Mouse (Mus musculus) embryo, embryonic 10.5 days (tissue): ENCODE measurements around the gene Klhl25.
"Not testable (repeated sequence)": the region's sequence is repeated elsewhere in the genome, so short reads cannot be mapped to it uniquely, and the experiment has no call there.

Source experiments
- DNase-seq: peaks from one replicate; pipeline ENCODE4 v3.0.0-alpha.2; 2015; ENCODE audit warnings: low spot score

Gene Klhl25

DNA sequence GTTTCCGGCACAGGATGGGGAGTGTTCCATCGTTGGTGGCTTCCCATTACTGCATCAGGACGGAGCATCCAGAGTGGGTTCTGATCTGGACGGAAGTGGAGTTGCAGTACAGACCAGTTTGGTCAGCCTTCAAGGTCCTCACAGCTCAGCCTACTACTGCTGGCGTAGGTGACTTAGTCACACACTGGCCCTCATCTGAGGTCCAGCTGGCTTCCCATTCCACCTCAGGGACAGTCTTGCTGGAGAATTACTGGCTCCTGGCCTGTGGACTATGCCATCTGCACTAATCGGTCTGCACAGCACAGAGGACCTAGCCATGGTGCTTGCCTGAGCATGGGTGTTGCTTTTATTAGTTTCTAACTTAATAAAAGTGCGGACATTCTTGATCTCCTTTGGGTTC lies 25.6 kb downstream of the Klhl25 start:
- DNase-seq = no peak

DNA sequence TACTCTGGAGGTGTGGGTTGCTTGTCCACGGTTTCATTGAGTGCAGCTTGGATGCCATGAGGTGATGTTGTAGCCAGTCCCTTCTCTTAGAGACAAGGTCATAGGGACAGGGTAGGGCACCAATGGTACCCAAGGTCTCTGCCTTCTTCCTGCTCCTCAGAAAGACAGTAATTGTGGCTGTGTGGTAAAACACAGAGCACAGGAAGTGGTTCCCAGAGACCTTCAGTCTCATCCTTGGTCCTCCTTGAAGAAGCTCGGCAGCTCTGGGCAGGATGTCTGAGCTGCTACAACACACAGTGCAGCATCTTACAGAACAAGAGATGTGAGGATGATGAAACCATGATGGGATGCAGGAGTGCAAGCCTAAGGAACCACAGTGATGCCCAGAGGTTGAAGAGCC lies 31.3 kb downstream of the Klhl25 start:
- not testable (repeated sequence) for DNase-seq

DNA sequence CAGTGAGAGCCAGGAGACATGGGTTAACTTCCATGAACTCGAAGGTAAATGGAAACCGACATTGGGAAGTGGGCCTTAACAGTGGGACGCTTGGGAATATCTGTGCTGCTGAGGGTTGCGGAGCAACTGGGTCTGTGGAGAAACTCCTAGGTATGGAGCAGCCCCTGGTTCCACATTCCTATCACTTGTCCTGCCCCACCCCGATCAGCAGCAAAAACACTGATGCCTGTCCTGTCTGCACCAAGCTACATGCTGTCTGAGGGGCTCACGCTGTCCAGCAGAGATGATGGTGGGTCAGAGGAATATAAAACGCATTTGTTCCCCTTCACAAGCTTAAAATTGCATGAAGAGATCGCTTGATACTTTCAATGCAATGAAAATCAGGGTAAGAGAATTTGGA lies 32.1 kb downstream of the Klhl25 start:
- no peak for DNase-seq

DNA sequence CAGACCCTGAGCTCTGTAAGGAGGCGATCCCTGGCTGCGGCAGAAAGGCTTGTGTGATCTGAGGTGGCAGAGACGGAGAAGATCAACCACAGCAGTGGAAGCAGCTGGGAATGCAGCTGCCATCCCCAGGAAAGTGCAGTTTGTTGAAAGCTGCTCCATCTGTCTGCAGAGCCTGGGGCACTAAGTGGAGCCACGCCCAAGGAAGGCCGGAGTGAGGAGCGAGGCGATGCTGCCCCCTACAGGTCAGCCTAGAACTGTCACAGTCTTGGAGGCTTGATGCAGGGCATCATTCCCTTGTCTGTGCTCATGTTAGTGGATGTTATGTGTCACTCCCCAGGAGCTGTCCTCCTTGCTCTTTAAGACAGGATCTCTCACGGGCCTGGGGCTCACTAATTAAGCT lies 32.5 kb downstream of the Klhl25 start:
- peak; percentile 91 for DNase-seq

DNA sequence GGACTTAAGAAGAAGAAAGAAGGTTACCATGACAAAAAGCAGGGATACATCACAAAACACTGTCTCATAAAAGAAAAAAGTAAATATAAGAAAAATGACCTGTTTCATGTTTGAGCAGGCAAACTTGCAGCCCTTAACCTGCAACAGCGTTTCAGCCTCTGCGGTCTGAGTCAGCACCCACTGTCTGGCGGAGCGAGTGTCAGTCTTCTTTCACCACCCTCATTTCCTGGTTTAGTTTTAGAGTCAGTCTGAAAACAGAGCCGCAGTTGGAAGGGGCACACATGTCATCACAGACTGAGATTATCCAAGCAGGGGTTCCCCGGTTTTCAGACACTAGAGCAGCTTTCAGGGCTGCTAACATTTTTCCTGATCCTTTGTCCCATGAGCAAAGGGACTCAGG lies 33.3 kb downstream of the Klhl25 start:
- DNase-seq = no peak

DNA sequence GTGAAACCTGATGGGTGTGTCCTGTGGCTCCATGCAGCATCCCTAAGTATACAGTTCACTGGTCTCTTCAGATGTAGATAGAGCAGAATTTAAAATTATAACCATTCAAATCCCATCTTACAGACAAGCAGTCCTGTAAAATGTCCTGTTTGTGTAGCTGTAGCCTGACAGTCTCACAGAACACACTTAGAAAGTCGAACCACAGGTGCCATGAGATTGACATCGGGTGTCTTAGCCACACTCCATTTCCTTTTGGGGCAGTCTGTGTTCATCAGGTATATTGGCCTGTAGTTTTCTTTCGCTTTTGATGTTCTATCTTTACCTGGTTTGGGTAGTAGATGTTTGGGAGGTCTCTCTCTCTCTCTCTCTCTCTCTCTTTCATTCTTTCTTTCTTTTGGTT lies 33.7 kb downstream of the Klhl25 start:
- no peak for DNase-seq

DNA sequence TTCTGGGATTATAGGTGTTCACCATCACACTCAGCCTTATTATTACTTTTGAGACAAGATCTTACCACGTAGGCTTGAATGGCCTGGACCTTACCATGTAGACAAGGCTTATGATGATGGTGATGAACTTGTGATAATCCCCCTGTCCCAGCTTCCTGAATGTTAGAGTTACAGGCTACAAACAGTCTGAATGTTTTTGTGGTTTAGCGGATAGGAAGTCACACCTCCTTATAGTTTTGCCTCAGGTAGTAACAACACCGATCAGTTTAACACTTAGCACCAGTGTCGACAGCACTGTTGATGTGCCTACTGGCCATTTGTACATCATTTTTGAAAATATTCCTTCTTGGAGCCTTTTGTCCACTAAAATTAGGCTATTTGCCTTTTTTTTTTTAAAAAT lies 43.4 kb downstream of the Klhl25 start:
- no peak for DNase-seq

DNA sequence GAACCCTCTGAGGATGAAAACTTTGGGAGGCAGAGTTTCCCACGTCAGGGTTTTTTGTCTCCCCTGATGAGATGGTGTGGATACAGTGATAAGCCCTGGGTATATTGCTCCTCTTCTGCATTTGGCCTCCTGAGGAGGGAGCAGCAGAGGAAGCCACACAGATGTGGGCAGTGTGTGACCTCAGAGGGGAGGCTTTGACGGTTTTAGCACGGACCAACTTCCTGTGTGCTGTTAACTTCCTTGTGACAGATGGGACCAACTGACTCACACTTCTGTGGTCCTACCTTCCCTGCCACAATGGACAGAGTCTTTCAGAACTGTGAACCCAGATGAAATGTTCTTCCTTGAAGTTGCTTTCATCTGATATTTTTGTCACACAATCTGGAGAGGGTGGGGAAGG lies 44.6 kb downstream of the Klhl25 start:
- DNase-seq = no peak

DNA sequence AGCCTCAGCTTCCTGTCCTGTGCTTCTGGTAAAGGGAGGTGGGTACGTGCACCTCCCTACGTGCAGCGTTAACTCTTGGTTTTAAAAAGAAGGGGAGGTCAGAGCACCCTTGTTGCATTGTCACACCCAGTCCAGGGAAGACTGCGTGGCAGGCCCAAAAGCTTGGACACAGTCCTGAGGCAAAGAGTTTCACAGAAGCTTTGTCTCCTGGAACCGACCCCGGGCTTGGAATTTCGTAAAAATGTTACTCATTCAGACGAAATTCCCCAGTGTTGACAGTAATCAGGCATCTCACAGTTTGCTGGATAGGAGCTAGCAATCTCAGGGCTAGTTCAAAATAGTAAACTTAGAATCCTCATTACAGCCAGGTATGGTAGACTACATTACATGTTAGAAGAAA lies 45.6 kb downstream of the Klhl25 start:
- DNase-seq = no peak

DNA sequence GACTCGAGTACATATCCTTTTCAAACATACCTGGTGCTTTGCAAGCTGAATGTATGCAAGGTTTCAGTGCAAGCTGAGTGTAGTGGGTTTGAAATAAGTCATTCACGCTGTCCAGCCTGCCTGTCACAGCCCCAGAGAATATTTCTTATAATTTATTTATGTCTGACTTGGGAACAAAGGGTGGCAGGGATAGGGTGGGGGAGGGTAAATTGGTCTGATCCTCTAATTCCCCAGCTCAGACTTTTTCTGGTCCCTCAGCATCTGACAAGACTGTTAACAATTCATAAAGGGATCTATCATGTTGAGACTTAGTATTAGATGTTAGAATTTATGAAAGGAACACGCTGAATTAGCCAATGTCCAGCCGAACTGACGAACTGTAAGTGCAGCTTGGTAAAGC lies 48.9 kb downstream of the Klhl25 start:
- no peak for DNase-seq

DNA sequence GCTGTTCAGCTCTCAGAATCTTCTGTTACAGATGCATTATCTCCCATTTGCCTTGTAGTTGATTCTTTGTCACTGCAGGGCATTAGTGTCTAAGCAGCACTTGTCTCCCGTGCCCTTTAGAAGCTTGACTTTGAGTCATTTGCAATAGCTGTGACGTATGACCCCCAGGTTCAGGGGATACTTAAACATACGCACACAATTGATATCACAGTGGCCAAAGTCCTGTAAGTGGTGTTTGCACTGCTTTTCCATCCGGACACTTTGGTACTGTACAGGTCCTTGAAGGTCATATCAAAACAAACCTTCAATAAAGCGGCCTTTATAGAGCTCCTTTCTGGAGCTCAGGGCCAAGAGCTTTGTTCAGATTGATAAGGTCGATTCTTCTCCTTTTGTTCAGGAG lies 51.0 kb downstream of the Klhl25 start:
- peak; percentile 3 for DNase-seq

DNA sequence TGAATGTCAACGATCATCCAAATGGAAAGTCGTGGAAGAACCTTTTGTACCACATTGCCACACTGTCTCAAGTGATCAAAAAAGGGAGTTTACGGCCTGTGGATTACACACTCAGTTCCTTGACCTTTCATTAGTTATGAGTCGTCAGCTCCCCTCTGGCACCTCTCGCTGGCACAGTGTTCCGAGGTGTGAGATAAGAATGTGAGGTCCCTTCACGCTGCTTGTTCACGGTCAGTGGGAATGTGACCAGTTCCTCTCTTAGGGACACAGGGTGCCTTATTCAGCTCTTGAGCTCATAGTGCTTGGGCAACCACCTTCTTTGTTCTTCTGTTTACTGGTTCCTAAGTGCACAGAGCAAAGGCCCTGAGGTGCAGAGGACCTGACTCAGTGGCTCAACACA lies 51.4 kb downstream of the Klhl25 start:
- peak; percentile 5 for DNase-seq

DNA sequence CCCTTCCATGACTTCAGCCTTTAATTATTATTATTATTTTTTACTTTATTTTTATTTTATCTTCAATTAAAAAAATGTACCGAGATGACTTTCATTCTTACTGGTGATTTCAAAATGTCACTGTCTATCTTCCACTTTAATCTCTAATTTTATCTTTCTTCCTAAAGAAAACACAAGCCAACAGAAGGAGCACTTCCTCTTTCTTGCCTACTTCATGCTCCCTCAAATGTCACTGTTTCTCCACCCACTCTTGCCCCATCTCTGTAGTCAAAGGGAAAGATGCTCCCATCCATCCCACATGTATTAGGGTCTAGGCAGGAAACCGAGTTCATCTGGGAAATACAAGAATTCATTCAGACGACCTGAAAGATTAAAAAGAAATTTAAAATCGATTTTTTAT lies 51.8 kb downstream of the Klhl25 start:
- DNase-seq = no peak

DNA sequence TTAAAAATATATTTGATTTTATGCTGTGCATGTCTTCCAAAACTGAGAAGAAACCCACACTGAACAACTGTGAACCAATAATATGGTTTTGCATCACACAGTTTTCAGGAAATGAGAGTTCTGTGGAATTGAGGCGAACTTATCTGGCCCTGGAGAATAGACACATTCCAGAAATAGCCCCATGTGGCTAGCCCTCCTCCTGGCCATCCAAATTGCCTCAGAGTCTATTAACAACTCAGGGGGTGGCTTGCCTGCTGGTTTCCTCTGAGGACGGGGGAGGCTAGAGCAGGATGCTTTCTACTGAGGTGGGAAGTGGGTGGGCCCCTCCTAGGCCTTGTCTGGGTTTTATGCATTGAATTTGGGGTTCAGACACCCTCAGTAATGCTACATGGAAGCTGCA lies 57.0 kb downstream of the Klhl25 start:
- DNase-seq = no peak

DNA sequence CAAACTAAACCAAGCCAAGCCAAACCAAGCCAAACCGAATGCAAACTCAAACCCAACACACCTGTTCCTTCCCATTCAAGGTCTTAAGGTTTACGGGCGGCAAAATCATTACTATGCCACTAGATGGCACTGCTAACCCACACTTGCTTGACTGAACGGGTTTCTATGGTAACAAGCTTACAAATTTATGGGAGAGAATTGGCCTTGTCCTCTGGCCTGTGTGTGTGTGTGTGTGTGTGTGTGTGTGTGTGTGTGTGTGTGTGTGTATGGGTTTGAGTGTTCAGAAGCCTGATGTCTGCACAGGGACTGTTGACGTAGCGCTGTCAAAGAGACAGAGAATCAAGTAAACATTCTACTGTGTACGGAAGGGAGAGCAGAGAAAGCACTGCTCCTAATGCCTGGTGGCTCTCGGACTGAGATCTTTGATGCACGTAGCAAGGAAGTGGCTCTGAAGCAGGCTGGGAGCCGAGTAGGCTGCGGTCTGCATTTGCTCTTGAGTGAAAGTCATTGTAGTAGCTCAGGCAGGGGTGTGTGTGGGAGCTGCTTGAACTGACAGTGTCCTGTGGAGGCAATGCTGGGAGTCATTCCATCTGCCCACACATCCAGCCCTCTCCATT lies 62.0 kb downstream of the Klhl25 start:
- DNase-seq = peak; percentile 90

DNA sequence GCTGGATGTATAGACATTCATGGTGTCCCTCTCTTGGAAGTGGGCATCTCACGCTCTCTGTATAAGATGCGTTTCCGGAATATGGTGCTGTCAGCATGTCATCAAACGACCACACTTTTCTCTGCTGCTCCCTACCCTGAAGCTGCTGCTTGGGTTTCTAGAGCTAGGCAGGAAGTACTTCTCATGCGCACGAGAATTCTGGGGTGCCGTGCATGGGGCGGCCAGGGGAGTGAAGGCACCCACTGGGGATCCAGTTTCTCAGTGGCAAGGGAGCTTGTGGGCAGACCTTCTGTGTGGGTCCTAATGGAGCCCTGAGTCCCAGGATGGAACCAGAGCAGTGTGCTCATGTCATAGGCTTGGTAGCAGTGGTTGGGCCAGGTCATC lies 62.5 kb downstream of the Klhl25 start:
- no peak for DNase-seq

DNA sequence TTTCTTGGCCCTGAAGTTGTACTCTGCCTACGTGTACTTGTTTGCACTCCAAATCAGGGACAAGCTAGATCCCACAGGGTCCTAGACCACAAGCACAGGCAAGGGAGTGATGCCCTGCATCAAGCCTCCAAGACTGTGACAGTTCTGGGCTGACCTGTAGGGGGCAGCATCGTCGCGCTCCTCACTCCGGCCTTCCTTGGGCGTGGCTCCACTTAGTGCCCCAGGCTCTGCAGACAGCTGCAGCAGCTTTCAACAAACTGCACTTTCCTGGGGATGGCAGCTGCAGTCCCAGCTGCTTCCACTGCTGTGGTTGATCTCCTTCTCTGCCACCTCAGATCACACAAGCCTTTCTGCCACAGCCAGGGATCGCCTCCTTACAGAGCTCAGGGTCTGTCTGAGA lies 65.8 kb downstream of the Klhl25 start:
- peak; percentile 92 for DNase-seq

DNA sequence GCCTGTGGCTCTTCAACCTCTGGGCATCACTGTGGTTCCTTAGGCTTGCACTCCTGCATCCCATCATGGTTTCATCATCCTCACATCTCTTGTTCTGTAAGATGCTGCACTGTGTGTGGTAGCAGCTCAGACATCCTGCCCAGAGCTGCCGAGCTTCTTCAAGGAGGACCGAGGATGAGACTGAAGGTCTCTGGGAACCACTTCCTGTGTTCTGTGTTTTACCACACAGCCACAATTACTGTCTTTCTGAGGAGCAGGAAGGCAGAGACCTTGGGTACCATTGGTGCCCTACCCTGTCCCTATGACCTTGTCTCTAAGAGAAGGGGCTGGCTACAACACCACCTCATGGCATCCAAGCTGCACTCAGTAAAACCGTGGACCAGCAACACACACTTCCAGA lies 67.4 kb downstream of the Klhl25 start:
- not testable (repeated sequence) for DNase-seq

DNA sequence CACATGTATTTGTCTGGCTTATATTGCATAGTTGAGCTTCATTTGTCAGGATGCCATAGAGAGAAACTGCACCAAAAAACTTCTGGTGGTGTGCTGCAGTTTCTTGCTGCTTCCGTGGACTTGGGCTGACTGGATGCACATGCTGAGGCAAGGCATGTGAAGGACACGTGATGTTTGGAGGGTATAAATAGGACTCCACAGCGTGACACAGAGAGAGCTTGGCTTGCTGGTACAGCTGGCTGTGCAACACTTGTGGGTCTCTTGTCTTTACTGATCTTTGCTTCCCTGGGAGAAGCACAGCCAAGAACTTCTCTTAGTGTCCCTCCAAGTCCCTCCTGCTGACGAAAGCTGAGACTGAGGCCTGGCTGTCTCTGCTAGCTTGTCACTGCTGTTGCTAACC lies 69.6 kb downstream of the Klhl25 start:
- no peak for DNase-seq

DNA sequence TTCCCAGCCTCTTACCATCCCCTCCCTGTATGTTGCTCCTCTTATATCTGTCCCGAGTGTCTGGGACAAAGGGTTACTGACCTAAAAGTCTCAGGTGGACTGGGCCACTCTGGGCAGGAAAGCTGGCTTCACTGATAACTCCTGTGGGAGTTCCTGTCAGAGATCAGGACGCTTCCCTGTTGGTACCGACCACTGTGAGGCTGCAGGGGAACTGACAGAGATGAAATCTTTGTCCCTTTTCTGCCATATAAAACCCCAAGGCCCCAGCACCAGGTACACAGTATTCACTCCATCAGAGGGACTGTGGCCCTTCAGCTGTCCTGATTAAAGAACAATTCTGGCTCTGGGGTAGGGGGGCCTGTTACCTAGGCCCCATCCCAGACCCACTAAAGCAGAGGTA lies 71.6 kb downstream of the Klhl25 start:
- DNase-seq = not testable (repeated sequence)
